Mouse (Mus musculus) embryonic facial prominence, embryonic 14.5 days (tissue): ENCODE measurements around the gene Steap3. TPM values are rescaled to one million over a fixed set of nuclear protein-coding genes. Genes with fewer than 3 reads are reported as not detected.

ENCODE experiments used
- ATAC-seq: fragments of 200-750 bp; cut with Nextera tagmentation; 2 replicates; pipeline ENCODE4 v1.8.0; 2017; ENCODE audit warnings: low read depth, moderate number of reproducible peaks, moderate TSS enrichment
- DNase-seq: peaks from one replicate; pipeline ENCODE4 v3.0.0-alpha.2; 2015; ENCODE audit warnings: low spot score
- H3K27ac ChIP-seq: fragments of 300-500 bp; sonication (generic); replicated peaks from 2 replicates; pipeline ENCODE4 v1.5.1; 2014; ENCODE audit warnings: low read depth, mild to moderate bottlenecking, low read length, moderate library complexity
- H3K27me3 ChIP-seq: fragments of 300-500 bp; sonication (generic); replicated peaks from 2 replicates; pipeline ENCODE4 v1.6.1; 2014; ENCODE audit warnings: low read length; ENCODE audit not compliant: control insufficient read depth, insufficient read depth
- H3K36me3 ChIP-seq: fragments of 300-500 bp; sonication (generic); 2 replicates; pipeline ENCODE4 v1.6.1; 2014; ENCODE audit warnings: low read length, mixed read lengths; ENCODE audit not compliant: control insufficient read depth, insufficient read depth
- H3K4me1 ChIP-seq: fragments of 300-500 bp; sonication (generic); 2 replicates; pipeline ENCODE4 v1.6.1; 2014; ENCODE audit warnings: antibody characterized with exemption, low read length; ENCODE audit not compliant: control insufficient read depth, insufficient read depth
- H3K4me2 ChIP-seq: fragments of 300-500 bp; sonication (generic); 2 replicates; pipeline ENCODE4 v1.6.1; 2014; ENCODE audit warnings: low read depth, mild to moderate bottlenecking, low read length, moderate library complexity, mixed read lengths
- H3K4me3 ChIP-seq: fragments of 300-500 bp; sonication (generic); 2 replicates; pipeline ENCODE4 v1.5.1; 2014; ENCODE audit warnings: low read depth, mild to moderate bottlenecking, low read length
- H3K9ac ChIP-seq: fragments of 300-500 bp; sonication (generic); 2 replicates; pipeline ENCODE4 v1.6.1; 2014; ENCODE audit warnings: low read depth, mild to moderate bottlenecking, low read length, moderate library complexity, mixed read lengths
- H3K9me3 ChIP-seq: fragments of 300-500 bp; sonication (generic); 2 replicates; pipeline ENCODE4 v1.6.1; 2016; ENCODE audit warnings: low read length; ENCODE audit not compliant: control insufficient read depth
- WGBS: fragments of 180-500 bp; shearing (Covaris S2); extraction: QIAGEN DNeasy Blood & Tissue Kit; methylation state at CpG from one replicate; pipeline ENCODE4 v1.1.7; 2014; 5-methylcytosine and 5-hydroxymethylcytosine counted together
- polyA plus RNA-seq: library from polyadenylated mRNA; unstranded; fragments of >200 nt; fragmentation: Nextera tagmentation; extraction: Ambion mirVana; gene quantifications from 2 replicates; pipeline ENCODE4 v1.2.1, GENCODE M21; 2014

Gene Steap3
- polyA plus RNA-seq, 1 experiment from 2014 or later = 12.9 TPM

- Histone ChIP-seq H3K9me3 (no peaks in the 10 kb centered on the region), H3K4me1 (no peaks in the 10 kb centered on the region), H3K4me3 (no peak overlapping the region), H3K36me3 (no peaks in the 10 kb centered on the region), H3K4me2 (no peak overlapping the region), H3K27ac (no peak overlapping the region), H3K9ac (no peak overlapping the region), H3K27me3 (no peaks in the 10 kb centered on the region)
- ATAC-seq (no peak), DNase-seq (no peak)
- WGBS = 72% methylated on average over 3 of the region's 3 CpGs
Observed at GRCm38 (mm10) chr1:120275224-120275623, 2.7 kb upstream of the Steap3 start.

- 89% methylated on average over 3 of the region's 3 CpGs for WGBS
- DNase-seq (no peak), ATAC-seq (no peak)
- H3K9me3 ChIP-seq = no peaks in the 10 kb centered on the region
- H3K36me3 ChIP-seq = no peaks in the 10 kb centered on the region
- H3K9ac ChIP-seq = no peak overlapping the region
- no peak overlapping the region for H3K4me3 ChIP-seq
- no peak overlapping the region for H3K27ac ChIP-seq
- H3K4me2 ChIP-seq = no peak overlapping the region
- H3K4me1 ChIP-seq = no peaks in the 10 kb centered on the region
- H3K27me3 ChIP-seq = no peaks in the 10 kb centered on the region
Observed at GRCm38 (mm10) chr1:120270882-120271281, 1.6 kb downstream of the Steap3 start.

- DNase-seq (no peak), ATAC-seq (no peak)
- WGBS = 69% methylated on average over 7 of the region's 7 CpGs
- H3K9me3 ChIP-seq = no peaks in the 10 kb centered on the region
- H3K4me2 ChIP-seq = no peak overlapping the region
- H3K36me3 ChIP-seq = no peaks in the 10 kb centered on the region
- H3K27ac ChIP-seq = no peak overlapping the region
- H3K27me3 ChIP-seq = no peaks in the 10 kb centered on the region
- no peak overlapping the region for H3K4me3 ChIP-seq
- H3K4me1 ChIP-seq = no peaks in the 10 kb centered on the region
- H3K9ac ChIP-seq = no peak overlapping the region
Observed at GRCm38 (mm10) chr1:120270115-120270514, 2.4 kb downstream of the Steap3 start.

- ATAC-seq = no peak
- WGBS = 81% methylated on average over 3 of the region's 3 CpGs
- no peaks in the 10 kb centered on the region for H3K9me3 ChIP-seq
Observed at GRCm38 (mm10) chr1:120267631-120268030, 4.9 kb downstream of the Steap3 start.

GRCm38 (mm10) chr1:120266460-120266859 lies 6.0 kb downstream of the Steap3 start:
- no peak overlapping the region for H3K9ac ChIP-seq
- H3K9me3 ChIP-seq = no peaks in the 10 kb centered on the region
- no peak for ATAC-seq
- DNase-seq = no peak
- WGBS = 45% methylated on average over 4 of the region's 4 CpGs
- H3K27ac ChIP-seq = no peak overlapping the region
- H3K36me3 ChIP-seq = no peaks in the 10 kb centered on the region
- no peaks in the 10 kb centered on the region for H3K27me3 ChIP-seq
- no peak overlapping the region for H3K4me3 ChIP-seq
- H3K4me1 ChIP-seq = no peaks in the 10 kb centered on the region
- H3K4me2 ChIP-seq = no peak overlapping the region

More at GRCm38 (mm10) chr1:120267631-120268030, 4.9 kb downstream of the Steap3 start:
- H3K4me1 ChIP-seq = no peaks in the 10 kb centered on the region
- H3K27ac ChIP-seq = no peak overlapping the region
- H3K4me3 ChIP-seq = no peak overlapping the region
- H3K4me2 ChIP-seq = no peak overlapping the region
- no peaks in the 10 kb centered on the region for H3K36me3 ChIP-seq
- DNase-seq = no peak
- H3K9ac ChIP-seq = no peak overlapping the region
- no peaks in the 10 kb centered on the region for H3K27me3 ChIP-seq

GRCm38 (mm10) chr1:120264861-120265686 lies 7.4 kb downstream of the Steap3 start:
- ATAC-seq (peak; percentile 92), DNase-seq (peak; percentile 92)
- no peak overlapping the region for H3K27ac ChIP-seq
- no peaks in the 10 kb centered on the region for H3K36me3 ChIP-seq
- H3K4me3 ChIP-seq = peak overlapping the region; percentile 53
- peak overlapping the region; percentile 58 for H3K9ac ChIP-seq
- no peaks in the 10 kb centered on the region for H3K27me3 ChIP-seq
- peak overlapping the region; percentile 94 for H3K4me2 ChIP-seq
- no peaks in the 10 kb centered on the region for H3K9me3 ChIP-seq
- H3K4me1 ChIP-seq = no peaks in the 10 kb centered on the region
- WGBS = under 1% methylated on average over 32 of the region's 40 CpGs

GRCm38 (mm10) chr1:120263226-120263625 lies 9.3 kb downstream of the Steap3 start:
- no peaks in the 10 kb centered on the region for H3K27me3 ChIP-seq
- no peak overlapping the region for H3K4me2 ChIP-seq
- no peak overlapping the region for H3K27ac ChIP-seq
- ATAC-seq = 0 out of 2 replicates have a peak, but pooled peaks have one; percentile 16
- no peak overlapping the region for H3K4me3 ChIP-seq
- H3K36me3 ChIP-seq = no peaks in the 10 kb centered on the region
- H3K9me3 ChIP-seq = no peaks in the 10 kb centered on the region
- H3K9ac ChIP-seq = no peak overlapping the region
- H3K4me1 ChIP-seq = 0 out of 2 replicates have a peak, but pooled peaks cover 5% of the 10 kb centered on the region
- peak; percentile 36 for DNase-seq
- WGBS = 67% methylated on average over 4 of the region's 4 CpGs

GRCm38 (mm10) chr1:120261166-120261565 lies 11.3 kb downstream of the Steap3 start:
- 93% methylated on average over 5 of the region's 5 CpGs for WGBS
- DNase-seq = no peak

GRCm38 (mm10) chr1:120259249-120259648 lies 13.3 kb downstream of the Steap3 start:
- Histone ChIP-seq H3K4me1 (0 out of 2 replicates have a peak, but pooled peaks cover 5% of the 10 kb centered on the region), H3K36me3 (no peaks in the 10 kb centered on the region), H3K9ac (no peak overlapping the region), H3K4me2 (no peak overlapping the region), H3K27me3 (no peaks in the 10 kb centered on the region), H3K27ac (no peak overlapping the region), H3K4me3 (no peak overlapping the region), H3K9me3 (no peaks in the 10 kb centered on the region)
- ATAC-seq (no peak), DNase-seq (no peak)
- 73% methylated on average over 7 of the region's 7 CpGs for WGBS

More at GRCm38 (mm10) chr1:120261166-120261565, 11.3 kb downstream of the Steap3 start:
- H3K4me3 ChIP-seq = no peak overlapping the region
- H3K9me3 ChIP-seq = no peaks in the 10 kb centered on the region
- H3K27me3 ChIP-seq = no peaks in the 10 kb centered on the region
- H3K9ac ChIP-seq = no peak overlapping the region
- 0 out of 2 replicates have a peak, but pooled peaks cover 5% of the 10 kb centered on the region for H3K4me1 ChIP-seq
- no peak for ATAC-seq
- H3K36me3 ChIP-seq = no peaks in the 10 kb centered on the region
- no peak overlapping the region for H3K4me2 ChIP-seq
- H3K27ac ChIP-seq = no peak overlapping the region
